Mouse (Mus musculus) limb, embryonic 10.5 days (tissue): Measurements from ENCODE around the gene Ece2. TPM values are rescaled to one million over a fixed set of nuclear protein-coding genes. Genes with fewer than 3 reads are reported as not detected.

ENCODE experiments used
- DNase-seq: peaks from one replicate; pipeline ENCODE4 v3.0.0-alpha.2; 2017; ENCODE audit warnings: low spot score
- H3K27ac ChIP-seq: fragments of 300-500 bp; sonication (generic); 2 replicates; pipeline ENCODE4 v1.5.1; 2016; ENCODE audit warnings: mild to moderate bottlenecking
- H3K27me3 ChIP-seq: fragments of 300-500 bp; sonication (generic); 2 replicates; pipeline ENCODE4 v1.6.1; 2016; ENCODE audit warnings: low read depth, mild to moderate bottlenecking; ENCODE audit not compliant: poor library complexity, severe bottlenecking
- H3K36me3 ChIP-seq: fragments of 300-500 bp; sonication (generic); 2 replicates; pipeline ENCODE4 v1.6.1; 2016; ENCODE audit warnings: mild to moderate bottlenecking, moderate library complexity
- H3K4me1 ChIP-seq: fragments of 300-500 bp; sonication (generic); 2 replicates; pipeline ENCODE4 v1.6.1; 2016
- H3K4me3 ChIP-seq: fragments of 300-500 bp; sonication (generic); 2 replicates; pipeline ENCODE4 v1.5.1; 2016; ENCODE audit warnings: mild to moderate bottlenecking, moderate library complexity
- H3K9me3 ChIP-seq: fragments of 300-500 bp; sonication (generic); replicated peaks from 2 replicates; pipeline ENCODE4 v1.6.1; 2016; ENCODE audit warnings: mild to moderate bottlenecking
- WGBS: fragments of 180-500 bp; shearing (Covaris S2); methylation state at CpG from one replicate; pipeline ENCODE4 v1.1.7; 2016; 5-methylcytosine and 5-hydroxymethylcytosine counted together
- polyA plus RNA-seq: library from polyadenylated mRNA; unstranded; fragments of >200 nt; fragmentation: Nextera tagmentation; extraction: Ambion mirVana; gene quantifications from 2 replicates; pipeline ENCODE4 v1.2.1, GENCODE M21; 2016

Gene Ece2
- 1.9 and 2.6 TPM in 2 replicates for polyA plus RNA-seq

DNA sequence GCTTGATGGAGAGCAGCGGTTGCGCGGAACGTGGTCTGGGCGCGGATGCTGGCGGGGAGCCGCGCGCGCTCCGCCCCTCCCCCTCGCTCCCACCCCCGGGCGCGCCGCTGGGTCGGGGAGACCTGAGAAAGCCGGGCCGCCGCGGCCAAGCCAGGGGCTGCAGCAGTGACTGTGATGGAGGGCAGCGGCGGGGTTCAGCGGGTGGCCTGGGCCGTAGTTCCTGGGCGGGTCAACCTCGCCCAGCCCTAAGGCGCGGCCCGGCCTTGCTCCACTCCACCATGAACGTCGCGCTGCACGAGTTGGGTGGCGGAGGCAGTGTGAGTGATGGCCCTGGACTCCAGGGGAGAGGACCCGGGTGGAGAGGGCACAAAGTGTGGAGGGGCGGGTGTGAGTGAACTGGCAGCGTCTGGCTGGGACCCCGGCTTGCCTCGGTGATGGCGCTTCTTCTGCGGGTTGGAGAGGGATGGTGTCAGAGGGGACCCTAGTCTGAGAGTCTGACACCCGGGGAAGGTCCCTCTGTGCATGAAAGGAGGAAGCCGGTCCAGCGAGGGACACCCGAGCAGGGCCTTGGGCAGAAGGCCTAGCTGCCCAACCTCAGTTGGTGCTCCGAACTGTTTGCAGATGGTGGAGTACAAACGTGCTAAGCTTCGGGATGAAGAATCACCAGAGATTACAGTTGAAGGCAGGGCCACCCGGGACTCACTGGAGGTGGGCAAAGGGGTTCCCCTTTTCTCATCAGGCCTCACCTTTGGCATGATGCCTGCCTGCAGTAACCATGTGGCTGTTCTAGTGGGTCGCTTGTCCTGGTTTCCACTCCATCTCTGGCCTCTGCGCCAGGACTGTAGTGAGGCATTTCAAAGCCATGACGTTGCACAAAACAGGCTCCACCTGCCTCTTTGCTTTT lies at the start of gene Ece2:
Gene Ece2 (plus strand): TSS at position 98 of the 904 bp plus-strand sequence.
- Histone ChIP-seq H3K27ac (peak within 1 kb of the TSS; percentile 81), H3K9me3 (no peaks in the 10 kb centered on the region), H3K4me3 (peak within 1 kb of the TSS; percentile 67), H3K4me1 (peaks cover 9% of the 10 kb centered on the region), H3K27me3 (peaks cover 29% of the 10 kb centered on the region), H3K36me3 (no peaks in the 10 kb centered on the region)
- DNase-seq: peak; percentile 64
- WGBS: 7% methylated on average over 54 of the region's 54 CpGs

DNA sequence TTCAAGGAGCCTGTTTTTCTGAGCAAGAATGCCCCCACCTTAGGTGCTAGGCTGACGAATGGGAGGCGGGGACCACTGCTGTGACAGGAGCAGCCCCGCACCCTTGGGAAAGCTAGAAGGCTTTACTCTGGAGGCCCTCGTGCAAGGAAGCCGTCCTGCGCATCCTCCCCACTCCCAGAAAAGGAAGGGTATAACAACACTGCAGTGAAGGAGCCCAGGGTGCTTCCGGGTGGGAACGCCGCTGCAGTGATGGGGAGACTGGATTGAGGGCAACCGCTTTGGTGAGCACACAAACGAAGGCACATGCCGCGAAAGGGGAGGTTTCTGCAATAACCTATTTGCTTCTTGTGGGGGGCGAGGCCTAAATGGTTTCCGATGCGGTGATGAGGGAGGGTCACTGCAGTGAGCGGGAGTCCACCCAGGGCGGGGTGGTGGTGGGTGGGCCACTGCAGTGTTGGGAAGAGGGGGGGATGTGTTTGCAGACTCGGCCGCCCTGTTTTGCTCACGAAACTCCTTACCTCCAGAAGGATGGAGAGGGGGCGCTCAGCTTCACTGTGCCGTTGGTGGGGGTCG lies 40.2 kb upstream of the Ece2 start, which contains the start of gene Vwa5b2:
Gene Vwa5b2 (plus strand): TSS at position 106 of the 573 bp plus-strand sequence.
- no peak for DNase-seq
- peaks cover 25% of the 10 kb centered on the region for H3K4me1 ChIP-seq
- H3K9me3 ChIP-seq: no peaks in the 10 kb centered on the region
- WGBS: 1% methylated on average over 24 of the region's 24 CpGs
- peak within 1 kb of the TSS; percentile 42 for H3K27ac ChIP-seq
- peaks cover 67% of the 10 kb centered on the region for H3K27me3 ChIP-seq
- H3K4me3 ChIP-seq: peak within 1 kb of the TSS; percentile 63
- H3K36me3 ChIP-seq: no peaks in the 10 kb centered on the region

DNA sequence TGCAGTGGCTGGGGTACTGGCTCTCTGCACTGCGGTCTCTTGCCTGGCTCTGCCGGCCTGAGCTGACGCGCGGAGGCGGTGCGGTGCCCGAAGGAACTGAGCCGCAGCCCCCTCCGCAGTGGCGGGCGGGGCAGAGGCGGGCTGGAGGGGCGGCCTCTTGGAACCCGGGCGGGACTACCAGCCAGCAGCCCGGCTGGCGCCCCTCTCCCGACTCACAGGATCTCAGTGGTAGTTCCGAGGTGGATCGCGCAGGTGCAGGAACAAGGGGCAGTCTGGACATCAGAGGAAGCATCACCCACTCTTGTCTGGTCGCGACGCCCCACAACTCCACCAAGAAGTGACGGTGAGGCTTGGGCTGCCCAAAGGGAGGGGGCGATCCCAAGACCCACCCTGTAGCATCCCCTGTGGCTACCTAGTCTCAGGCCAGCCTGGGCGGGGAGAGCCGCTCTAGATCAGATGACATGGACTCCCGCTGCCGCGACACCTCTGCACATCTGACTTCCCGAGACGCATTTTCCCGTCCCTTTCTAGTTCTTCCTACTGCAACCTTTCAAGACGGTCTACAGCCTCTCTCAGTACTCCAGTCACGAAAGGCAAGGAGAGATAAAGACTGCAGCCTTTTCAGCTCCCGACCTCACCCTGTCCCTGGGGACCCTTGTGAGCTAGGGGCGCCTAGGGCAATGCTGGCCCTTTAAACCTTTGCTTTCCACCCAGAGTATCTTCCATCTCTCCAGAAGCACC lies 39.5 kb upstream of the Ece2 start:
- peak; percentile 74 for DNase-seq
- Histone ChIP-seq H3K36me3 (no peaks in the 10 kb centered on the region), H3K27ac (peak overlapping the region; percentile 42), H3K4me1 (peaks cover 25% of the 10 kb centered on the region), H3K4me3 (peak overlapping the region; percentile 63), H3K27me3 (peaks cover 73% of the 10 kb centered on the region), H3K9me3 (no peaks in the 10 kb centered on the region)
- WGBS: under 1% methylated on average over 39 of the region's 39 CpGs

DNA sequence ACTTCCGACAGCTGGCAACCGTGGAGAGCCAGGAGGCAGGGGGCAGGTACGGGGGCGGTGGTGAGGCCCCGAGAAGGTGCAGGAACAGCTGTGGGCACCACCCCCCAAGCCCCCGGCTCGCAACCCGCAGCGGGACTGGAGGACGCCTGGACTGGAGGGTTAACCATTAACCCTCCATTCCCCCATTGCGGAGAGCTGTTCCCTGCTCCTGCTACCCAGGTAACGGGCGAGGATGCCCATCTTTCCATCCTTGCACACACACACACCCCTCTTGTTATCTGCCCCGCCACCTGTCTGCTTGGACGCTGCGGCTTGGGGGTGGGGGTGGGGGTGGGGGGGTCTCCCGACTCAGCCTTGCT lies 39.0 kb upstream of the Ece2 start:
- DNase-seq: peak; percentile 41
- no peaks in the 10 kb centered on the region for H3K36me3 ChIP-seq
- peaks cover 77% of the 10 kb centered on the region for H3K27me3 ChIP-seq
- peaks cover 25% of the 10 kb centered on the region for H3K4me1 ChIP-seq
- H3K4me3 ChIP-seq: peak overlapping the region; percentile 63
- H3K9me3 ChIP-seq: no peaks in the 10 kb centered on the region
- 4% methylated on average over 17 of the region's 17 CpGs for WGBS
- no peak overlapping the region for H3K27ac ChIP-seq

DNA sequence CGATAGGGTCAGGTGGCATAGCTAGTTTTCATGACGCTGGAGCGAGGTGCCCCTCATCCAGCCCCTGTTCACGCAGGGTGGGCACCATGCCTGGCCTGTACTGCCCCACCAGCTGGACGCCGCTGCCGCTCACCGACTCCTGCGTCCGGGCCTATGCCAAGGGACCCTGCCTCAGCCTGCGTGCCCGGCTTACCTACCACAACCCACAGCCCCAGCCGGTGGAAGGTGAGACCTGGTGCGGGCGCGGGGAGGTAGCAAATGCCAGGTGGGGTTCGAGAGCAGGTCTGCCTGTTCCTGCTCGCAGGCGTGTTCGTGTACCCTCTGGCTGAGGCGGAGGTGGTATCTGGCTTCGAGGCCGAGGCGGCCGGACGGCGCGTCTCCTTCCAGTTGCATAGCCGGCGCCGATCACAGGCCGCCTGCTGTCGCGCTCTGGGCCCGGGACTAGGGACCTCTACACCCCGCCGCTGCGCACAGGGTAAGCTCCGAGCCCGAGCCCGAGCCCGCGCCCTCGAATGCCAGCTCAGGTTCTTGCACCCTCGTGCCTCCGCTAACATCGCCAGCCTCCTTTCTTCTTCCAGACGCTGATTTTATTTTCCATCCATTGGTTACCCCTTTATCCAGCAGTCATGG lies 38.4 kb upstream of the Ece2 start:
- peak overlapping the region; percentile 63 for H3K4me3 ChIP-seq
- peaks cover 77% of the 10 kb centered on the region for H3K27me3 ChIP-seq
- peaks cover 25% of the 10 kb centered on the region for H3K4me1 ChIP-seq
- no peak overlapping the region for H3K27ac ChIP-seq
- H3K36me3 ChIP-seq: no peaks in the 10 kb centered on the region
- 4% methylated on average over 48 of the region's 48 CpGs for WGBS
- H3K9me3 ChIP-seq: no peaks in the 10 kb centered on the region
- peak; percentile 59 for DNase-seq

DNA sequence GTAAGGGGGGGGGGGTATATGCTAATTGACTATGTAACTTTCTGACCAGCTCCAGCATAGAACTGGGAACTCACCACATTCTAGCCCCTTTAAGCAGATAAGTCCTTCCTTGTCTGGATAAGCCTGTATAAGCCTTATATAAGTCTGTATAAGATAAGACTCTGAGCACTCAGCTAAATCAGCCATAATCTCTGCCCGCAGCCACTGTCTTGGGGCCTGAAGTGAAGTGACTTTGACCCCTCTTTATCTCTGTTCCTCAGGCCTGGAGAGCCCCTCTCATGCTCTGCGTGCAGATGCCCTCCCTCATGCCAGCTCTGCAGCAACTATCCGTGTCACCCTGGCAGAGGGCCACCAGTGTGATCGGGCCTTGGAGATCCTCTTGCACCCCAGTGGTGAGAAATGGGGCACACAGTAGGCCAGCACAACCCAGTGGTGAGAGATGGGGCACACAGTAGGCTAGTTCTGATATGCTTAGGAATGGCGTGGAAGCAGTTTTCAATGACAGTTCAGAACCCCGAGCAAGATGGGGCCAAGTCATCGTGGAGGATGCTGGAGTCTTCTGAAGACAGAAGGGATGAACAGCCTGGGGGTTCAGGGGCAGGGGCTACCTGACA lies 34.5 kb upstream of the Ece2 start:
- no peak overlapping the region for H3K4me3 ChIP-seq
- no peak overlapping the region for H3K27ac ChIP-seq
- H3K9me3 ChIP-seq: no peaks in the 10 kb centered on the region
- H3K27me3 ChIP-seq: peaks cover 54% of the 10 kb centered on the region
- peaks cover 16% of the 10 kb centered on the region for H3K4me1 ChIP-seq
- DNase-seq: no peak
- 84% methylated on average over 7 of the region's 7 CpGs for WGBS
- no peaks in the 10 kb centered on the region for H3K36me3 ChIP-seq

DNA sequence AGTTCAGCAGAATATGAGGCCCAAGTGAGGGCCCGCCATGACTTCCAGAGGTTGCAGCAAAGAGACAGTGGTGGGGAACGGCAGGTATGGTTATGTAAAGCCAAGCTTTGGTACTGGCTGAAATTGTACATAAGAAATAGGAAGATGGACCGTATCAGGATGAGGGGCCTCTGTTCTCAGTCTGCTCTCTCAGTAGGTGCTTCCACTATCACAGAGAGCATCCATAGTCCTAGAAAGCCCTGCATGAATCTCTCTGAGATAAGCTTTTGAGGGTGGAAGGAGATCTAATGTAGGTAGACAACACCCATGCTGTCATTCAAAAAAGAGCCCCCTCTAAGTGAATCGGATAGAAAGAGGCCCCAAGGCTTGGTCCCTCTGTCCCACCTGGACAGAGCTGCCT lies 33.9 kb upstream of the Ece2 start:
- H3K27ac ChIP-seq: no peak overlapping the region

DNA sequence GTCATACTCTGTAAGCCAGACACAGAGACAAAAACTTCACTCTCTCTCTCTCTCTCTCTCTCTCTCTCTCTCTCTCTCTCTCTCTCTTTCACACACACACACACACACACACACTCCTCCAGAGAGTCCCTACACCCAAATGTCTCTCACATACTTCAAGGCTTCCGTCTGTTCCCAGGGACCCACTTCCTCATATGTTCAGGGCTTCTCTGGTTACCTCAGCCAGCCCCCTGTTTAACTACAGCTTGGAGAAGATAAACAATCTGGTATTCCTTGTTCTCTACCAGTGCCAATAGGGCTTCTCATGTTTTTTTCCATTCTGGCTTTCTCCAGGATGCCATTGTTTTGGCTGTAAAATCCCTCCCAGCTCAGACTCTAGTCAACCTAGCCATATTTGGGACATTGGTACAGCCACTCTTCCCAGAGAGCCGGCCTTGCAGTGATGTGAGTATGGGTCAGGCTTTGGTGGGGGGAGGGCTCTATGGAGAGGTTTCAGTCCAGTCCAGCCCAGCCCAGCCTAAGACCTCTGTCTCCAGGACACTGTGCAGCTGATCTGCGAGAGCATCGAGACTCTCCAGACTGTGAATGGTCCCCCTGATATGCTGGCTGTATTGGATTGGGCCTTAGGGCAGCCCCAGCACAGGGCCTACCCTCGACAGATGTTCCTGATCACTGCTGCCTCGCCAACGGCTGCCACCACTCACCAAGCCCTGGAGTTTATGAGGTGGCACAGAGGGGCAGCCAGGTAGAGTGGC lies 32.8 kb upstream of the Ece2 start:
- Histone ChIP-seq H3K27ac (no peak overlapping the region), H3K4me3 (no peak overlapping the region), H3K9me3 (no peaks in the 10 kb centered on the region), H3K4me1 (0 out of 2 replicates have a peak, but pooled peaks cover 4% of the 10 kb centered on the region), H3K36me3 (no peaks in the 10 kb centered on the region), H3K27me3 (peaks cover 37% of the 10 kb centered on the region)
- WGBS: 57% methylated on average over 7 of the region's 7 CpGs
- DNase-seq: no peak

More for the DNA sequence above, 33.9 kb upstream of the Ece2 start:
- H3K36me3 ChIP-seq: no peaks in the 10 kb centered on the region
- H3K4me1 ChIP-seq: peaks cover 11% of the 10 kb centered on the region
- WGBS: 91% methylated on average over 4 of the region's 4 CpGs
- no peak for DNase-seq
- H3K27me3 ChIP-seq: peaks cover 48% of the 10 kb centered on the region
- no peaks in the 10 kb centered on the region for H3K9me3 ChIP-seq
- H3K4me3 ChIP-seq: no peak overlapping the region

DNA sequence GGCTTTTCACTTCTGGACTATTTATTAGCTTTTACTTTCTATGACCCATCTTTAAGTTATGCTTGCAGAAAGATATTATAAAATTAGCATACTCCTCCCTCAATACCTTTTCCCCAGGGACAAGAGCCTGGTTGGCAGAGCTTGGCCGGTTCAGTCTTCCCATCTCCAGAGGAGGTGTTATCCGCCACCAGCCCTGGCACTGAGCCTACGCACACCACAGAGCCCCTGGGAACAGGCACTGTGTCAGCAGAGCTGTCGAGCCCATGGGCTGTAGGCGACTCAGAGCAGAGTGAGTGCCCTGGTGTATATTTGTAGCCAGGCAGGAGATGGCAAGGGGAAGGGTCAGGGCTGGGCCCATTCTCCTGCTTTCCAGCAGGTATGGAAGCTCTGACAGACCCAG lies 29.1 kb upstream of the Ece2 start:
- DNase-seq: no peak
- WGBS: 83% methylated on average over 5 of the region's 5 CpGs
- 0 out of 2 replicates have a peak, but pooled peaks cover 4% of the 10 kb centered on the region for H3K4me1 ChIP-seq
- H3K27me3 ChIP-seq: peaks cover under 1% of the 10 kb centered on the region; the same call in 1 of the 2 replicates
- no peaks in the 10 kb centered on the region for H3K9me3 ChIP-seq
- H3K4me3 ChIP-seq: no peak overlapping the region
- no peak overlapping the region for H3K27ac ChIP-seq
- peaks cover 19% of the 10 kb centered on the region for H3K36me3 ChIP-seq

DNA sequence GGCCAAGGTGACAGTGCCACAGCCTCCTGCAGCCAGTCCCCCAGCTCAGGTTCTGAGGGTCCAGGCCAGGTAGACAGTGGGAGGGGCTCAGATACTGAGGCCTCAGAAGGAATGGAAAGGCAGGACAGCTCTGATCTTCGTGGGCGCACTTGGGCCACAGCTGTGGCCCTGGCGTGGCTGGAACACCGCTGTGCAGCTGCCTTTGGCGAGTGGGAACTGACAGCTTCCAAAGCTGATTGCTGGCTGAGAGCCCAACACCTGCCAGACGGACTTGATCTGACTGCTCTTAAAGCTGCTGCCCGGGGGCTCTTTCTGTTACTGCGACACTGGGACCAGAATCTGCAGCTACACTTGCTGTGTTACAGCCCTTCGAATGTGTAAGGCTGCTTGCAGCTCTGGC lies 24.9 kb upstream of the Ece2 start:
- DNase-seq: no peak
- peaks cover 56% of the 10 kb centered on the region for H3K36me3 ChIP-seq
- no peaks in the 10 kb centered on the region for H3K27me3 ChIP-seq
- peaks cover 11% of the 10 kb centered on the region for H3K4me1 ChIP-seq
- no peak overlapping the region for H3K27ac ChIP-seq
- WGBS: 89% methylated on average over 9 of the region's 9 CpGs
- H3K9me3 ChIP-seq: no peaks in the 10 kb centered on the region
- H3K4me3 ChIP-seq: no peak overlapping the region

DNA sequence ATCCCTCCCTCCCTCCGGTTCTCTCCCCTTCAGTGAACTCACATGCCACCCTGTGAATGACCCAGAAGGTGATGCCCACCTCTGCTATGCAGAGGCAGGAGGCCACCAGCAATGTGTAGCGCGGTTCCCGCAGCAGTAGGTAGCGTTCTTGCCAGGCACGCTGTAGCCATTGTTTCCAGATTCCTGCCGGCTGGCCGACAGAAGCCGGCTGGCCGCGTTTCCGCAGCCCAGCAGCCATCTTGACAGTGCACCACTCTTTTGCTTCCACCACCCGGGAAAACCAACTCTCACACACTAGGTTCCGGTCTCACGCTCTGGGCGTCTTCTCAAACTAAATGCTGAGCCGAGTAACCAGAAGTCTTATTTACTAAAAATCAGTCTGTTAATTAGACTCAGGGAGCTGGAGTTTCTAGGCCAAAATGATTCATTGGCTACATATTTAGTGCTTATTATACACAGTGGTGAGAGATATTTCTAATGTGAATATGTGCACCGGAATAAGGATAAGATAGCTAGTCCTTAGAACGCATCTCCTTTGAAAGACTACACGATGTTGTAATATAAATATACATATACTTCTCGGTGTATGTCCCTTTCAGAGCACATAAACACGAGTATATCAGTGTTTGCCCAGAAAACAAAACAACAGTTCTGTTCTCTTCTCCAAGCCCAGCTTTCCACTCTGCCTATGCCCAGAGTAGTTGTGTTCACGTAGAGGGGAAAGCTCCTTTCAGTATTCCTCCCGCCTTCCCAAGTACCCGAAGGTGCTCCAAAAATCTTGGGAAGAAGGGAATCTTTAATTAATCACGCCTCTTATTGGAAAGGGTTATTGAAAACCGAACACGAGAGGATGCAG lies 18.9 kb upstream of the Ece2 start:
- peak; percentile 84 for DNase-seq
- under 1% methylated on average over 28 of the region's 28 CpGs for WGBS
- Histone ChIP-seq H3K27ac (peak overlapping the region; percentile 92), H3K4me1 (peaks cover 31% of the 10 kb centered on the region), H3K9me3 (no peaks in the 10 kb centered on the region), H3K27me3 (no peaks in the 10 kb centered on the region), H3K4me3 (peak overlapping the region; percentile 78), H3K36me3 (peaks cover 49% of the 10 kb centered on the region)
